Mouse (Mus musculus) cerebellum, postnatal 14 days (tissue): ENCODE measurements around the gene Tenm3.

ENCODE experiments used
- DNase-seq, 2 experiments: peaks; one replicate each; pipeline ENCODE4 v3.0.0; 2021; ENCODE audit warnings: mixed read lengths in 2 of 2

Gene Tenm3

GRCm38 (mm10) chr8:48437523-48438207 lies 406.1 kb downstream of the Tenm3 start:
- no peak for DNase-seq

- no peak for DNase-seq
Observed at GRCm38 (mm10) chr8:48425101-48425500, 418.6 kb downstream of the Tenm3 start.

DNA sequence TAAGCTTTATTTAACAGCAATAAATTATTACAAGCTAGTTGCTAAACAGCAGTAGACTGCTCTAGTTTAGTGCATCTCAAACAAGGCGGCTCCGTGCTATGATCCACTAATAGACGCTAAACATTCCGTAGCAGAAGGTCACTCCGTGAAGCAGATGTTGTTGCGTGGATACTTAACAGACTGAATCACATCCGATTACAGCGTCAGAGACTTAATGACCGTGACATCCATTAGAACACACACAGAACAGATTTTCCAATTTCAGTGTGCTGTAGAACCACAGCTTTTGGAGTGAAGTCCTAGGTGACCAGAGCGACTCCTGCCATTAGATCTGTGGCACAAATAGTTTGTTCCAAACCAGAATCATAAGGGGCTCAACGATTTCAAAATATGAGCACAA lies 426.0 kb downstream of the Tenm3 start:
- no peak for DNase-seq

DNA sequence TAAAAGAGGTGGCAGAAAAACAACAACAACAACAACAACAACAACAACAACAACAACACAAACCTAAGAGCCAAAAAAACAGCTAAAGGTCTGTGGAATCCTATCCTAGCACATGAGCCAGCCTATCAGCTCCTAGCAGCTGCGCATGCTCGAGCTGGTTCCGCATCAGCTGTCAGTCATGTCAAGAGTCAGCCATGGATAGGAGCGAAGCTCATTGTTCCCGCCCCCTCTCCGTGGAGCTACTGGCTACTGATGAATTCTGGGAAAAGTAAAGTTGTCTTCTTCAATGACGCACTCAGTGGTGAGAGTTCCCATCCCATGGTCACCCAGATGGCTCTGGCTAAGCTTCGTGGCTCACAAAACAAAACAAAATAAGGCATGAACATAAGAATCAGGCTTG lies 432.8 kb downstream of the Tenm3 start:
- no peak for DNase-seq

GRCm38 (mm10) chr8:48400572-48400972 lies 443.2 kb downstream of the Tenm3 start:
- peak; percentile 10 for DNase-seq

DNA sequence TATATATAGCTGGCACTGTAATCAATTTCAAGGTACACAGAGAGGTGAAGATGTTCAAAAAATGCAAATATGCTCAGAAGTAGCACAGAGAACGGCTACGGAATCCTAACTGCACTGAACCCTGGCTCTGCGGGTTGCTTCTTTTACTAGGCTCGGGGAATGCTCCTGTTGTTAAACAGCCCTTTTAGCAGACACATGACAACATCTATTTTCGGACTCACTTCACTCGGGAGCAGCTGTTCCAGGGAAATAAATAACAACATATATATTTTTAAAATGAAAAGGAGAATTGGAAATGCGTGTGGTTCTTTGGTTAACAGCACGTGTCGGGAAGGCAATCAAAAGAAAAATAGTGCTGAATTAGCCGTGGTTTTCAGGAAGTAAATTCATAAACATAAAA lies 457.9 kb downstream of the Tenm3 start:
- no peak for DNase-seq

DNA sequence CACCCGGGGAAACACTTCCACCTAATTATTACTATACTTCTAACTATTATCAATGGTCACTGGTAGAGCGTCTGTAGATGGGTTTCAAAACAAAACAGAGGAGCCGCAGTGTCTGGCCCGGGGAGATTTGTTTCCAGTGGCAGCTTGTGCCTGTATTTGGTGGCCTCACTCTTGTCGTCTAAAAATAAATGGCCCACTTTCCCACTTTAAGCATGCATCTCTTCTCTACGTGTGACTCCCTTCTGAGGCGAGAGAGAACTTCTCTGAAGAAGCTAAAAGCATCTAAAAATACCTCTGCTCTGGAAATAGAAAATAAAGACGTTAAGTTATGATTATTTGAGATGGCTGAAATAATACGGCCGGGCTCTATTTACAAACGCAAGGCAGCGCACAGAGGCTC lies 463.7 kb downstream of the Tenm3 start:
- no peak for DNase-seq

GRCm38 (mm10) chr8:48376774-48377173 lies 467.0 kb downstream of the Tenm3 start:
- DNase-seq = peak; percentile 51

DNA sequence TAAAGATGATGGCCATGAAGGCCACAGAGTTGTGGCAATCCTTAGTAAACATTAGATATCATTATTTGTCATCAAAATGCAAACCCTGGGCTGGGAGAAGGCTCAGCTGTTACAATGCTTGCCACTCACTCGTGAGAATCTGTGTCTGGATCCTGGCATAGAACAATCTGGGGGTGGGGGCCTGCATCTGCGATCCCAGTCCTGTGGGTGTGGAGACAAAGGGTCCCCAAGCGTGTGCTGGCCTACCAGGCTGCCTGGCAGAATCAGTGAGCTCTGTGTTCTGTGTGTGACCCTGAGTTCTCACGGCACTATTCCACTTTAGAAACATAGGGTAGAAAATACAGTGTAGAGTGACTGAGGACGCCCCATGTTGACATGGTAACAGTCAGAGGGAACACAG lies 468.6 kb downstream of the Tenm3 start:
- no peak for DNase-seq

GRCm38 (mm10) chr8:48373404-48373803 lies 470.3 kb downstream of the Tenm3 start:
- DNase-seq = no peak

DNA sequence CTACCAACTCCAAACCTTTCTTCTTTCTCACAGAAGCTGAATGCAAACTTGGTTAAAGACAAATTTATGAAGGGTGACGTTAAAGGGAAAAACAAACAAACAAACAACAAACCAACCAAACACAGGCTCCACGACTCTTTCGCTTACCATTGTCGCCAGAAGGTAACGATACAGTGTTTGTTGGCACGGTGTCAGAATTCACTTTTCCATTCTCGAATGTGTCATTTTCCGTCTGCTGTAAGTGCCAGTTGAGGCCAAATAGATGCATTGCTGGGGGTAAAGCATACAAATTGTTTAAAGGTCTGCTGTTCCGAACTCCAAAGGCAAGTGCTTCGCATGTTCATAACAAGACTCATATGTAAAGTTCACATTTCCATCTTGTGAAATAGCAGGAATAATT lies 476.6 kb downstream of the Tenm3 start:
- no peak for DNase-seq

- no peak for DNase-seq
Observed at GRCm38 (mm10) chr8:48356849-48357248, 486.9 kb downstream of the Tenm3 start.

DNA sequence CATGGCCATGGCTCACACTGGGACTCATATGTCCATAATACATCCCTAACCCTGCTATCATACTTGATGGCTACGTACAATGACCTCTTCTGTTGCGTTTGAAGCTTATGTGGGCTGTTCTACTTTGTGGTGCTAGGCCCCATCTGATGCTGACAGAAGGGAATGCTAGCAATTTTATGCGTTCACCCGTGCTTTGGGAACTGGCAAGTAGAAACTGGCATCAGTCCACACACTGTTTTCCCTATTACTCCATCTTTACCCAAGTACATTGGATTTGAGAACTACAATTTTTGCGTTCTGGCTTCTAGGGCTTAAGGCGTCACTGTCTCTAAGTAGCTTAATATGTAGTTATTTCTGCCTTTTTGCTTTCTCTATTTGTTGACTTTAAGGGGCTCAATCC lies 490.3 kb downstream of the Tenm3 start:
- no peak for DNase-seq

DNA sequence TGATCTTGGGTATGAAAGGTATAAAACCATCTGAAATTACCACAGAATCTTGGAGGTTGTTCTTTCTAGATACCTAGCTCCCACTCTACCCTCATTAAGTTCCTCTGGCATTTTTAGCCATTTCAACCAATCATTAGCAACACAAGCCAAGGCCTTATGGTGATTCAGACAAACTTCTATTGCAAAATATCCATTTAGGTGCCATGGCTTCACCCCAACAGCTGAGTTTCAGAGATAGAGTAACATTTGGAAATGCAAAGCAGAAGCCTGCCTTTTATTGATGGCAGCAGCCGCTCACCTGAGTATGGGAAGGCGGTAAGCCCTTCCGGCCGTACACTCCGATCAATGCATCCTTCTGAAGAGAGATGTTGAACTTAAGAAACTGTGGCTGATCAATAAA lies 494.9 kb downstream of the Tenm3 start:
- no peak for DNase-seq

DNA sequence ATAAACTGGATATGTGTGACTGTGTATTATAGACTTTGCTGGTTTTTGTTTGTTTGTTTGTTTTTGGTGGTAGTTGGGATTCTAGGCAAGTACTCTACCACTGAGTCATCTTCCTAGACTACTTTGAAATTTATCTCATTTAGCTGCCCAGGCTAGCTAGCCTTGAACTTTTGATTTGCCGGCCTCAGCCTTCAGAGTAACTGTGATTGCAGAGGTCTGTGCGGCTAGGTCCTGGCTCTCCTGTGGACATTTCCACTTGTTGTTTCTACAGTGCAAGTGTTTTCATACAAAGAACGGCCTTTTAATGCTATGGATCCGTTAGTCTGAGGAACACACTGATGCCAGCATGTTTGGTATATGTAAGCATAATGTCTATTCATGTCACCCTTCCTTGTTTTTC lies 495.4 kb downstream of the Tenm3 start:
- no peak for DNase-seq

DNA sequence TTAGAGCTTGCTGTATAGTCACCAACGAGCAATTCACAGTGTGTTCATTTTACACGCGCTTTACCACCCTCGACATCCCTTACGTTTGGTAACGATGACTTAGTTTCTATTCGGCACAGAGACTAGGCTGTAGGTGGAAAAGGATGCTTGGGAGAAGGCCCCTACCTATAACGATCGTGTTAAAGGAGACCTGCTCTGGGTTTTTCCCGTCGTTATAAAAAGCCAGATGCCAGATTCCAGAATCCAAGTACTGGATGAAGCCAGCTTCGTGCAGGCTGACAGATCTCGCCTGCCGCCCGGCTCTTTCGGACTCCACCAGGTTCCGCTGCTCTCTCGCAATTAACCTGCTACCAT lies 500.7 kb downstream of the Tenm3 start:
- no peak for DNase-seq

DNA sequence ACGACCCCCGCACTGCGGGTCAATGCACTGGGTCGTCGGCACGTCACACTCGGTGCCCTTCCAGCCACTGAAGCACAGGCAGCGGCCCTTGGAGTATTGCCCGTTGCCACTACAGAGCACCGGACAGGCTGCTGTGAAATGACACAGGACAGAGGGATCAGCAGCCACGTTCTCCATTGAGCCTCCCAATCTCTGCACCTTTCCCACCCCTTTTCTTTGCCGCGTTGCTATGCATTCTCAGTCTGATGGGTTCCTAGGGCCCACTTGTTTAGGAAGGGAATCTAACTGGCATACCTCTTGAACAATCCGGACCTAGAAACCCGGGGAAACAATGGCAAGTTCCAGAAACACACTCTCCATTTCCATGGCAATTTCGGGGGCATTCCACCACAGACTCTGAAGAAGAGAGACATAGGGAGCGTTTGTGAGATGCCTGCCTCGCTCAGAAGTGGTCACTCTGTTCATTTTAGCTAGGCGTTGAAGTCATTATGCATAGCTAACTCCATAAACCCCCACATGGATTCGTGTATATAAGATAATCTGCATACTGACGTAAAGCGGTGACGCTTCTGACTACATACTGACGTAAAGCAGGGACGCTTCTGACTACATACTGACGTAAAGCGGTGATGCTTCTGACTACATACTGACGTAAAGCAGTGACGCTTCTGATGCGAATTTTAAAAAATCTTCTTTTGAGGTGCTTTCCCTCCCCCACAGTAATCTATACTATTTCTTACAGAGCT lies 501.3 kb downstream of the Tenm3 start:
- DNase-seq = peak; percentile 19 to 22

GRCm38 (mm10) chr8:48341692-48342091 lies 502.1 kb downstream of the Tenm3 start:
- DNase-seq = no peak

- DNase-seq = no peak
Observed at GRCm38 (mm10) chr8:48341276-48341675, 502.5 kb downstream of the Tenm3 start.

DNA sequence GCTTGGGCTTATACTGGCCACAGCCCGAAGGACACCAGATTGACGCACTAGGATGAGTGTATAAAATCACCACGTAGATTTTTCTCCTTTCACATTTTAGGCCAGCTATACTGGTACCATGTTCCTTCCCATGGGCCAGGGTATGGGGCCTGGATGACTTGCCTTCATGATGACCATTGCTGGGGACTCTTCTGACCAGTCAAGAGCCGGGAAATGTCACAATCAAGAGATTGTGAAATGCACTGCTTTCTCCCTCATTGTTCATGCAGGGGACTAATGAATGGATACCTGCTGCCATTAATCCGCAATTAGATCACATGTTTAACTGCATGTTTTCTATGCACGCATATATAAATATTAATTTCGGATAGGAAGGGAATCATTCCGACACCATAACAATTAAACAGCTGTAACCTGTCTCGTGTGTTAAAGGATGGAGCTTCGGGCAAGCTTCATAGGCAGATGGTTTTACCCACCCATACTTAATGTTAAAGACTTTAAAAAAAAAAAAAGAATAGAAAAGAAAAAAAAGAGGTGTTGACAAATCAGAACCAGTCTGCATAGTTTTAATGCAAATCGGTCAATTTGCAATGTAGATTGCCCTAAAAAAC lies 521.0 kb downstream of the Tenm3 start:
- DNase-seq = no peak

DNA sequence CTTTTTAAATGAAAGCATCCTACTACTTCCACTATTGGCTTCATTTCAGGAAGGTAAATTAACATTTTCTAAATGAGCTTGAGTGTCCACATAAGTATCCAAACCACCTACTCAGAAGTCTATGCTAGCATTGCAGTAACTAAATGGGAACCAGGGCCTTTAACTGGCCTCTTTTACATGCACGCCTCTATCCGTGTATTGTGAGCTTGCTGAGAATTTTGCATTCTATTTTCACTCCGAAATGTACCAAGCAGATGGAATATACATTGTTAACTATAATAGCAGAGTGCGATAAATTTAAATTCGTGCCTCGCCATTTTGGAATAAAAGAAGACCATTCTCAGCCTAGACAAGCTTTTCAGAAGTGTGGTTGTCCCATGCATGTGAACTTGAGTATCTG lies 521.5 kb downstream of the Tenm3 start:
- DNase-seq = no peak

DNA sequence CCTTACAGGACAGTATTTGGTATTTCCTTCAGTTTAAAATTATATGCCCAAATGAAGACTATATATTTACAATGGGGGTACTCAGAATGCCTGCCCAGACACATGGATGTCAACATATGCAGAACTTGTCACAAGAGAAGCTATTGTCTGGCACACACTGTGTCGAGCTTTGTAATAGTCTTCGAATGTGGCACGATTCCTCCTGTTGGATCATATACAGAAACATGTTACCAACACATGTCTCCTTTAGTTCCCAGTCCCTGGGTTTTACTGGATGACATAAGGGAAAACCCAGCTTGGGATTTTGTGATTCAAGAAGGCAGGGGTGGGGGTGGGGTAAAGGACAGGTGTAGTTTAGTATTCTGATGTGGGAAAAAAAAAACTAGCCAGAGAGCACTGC lies 524.1 kb downstream of the Tenm3 start:
- DNase-seq = no peak

DNA sequence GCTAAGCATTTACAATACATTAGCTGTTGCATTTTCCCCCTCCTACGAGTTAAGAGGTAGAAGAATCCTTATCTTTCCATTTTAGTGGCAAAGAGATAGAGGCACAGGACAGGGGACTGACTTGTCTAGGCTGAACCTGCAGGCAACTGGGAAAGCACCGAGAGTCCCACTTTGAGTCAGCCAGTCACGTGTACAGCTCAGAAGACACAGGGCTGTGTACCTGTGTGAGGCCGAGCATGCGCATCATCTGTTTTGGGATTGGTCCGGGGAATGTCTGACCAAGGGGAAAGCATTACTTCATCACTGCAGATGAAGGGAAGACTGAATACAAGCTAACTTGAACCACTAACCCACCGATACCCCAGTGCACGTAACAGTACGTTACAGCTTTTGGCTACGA lies 526.3 kb downstream of the Tenm3 start:
- DNase-seq = no peak

DNA sequence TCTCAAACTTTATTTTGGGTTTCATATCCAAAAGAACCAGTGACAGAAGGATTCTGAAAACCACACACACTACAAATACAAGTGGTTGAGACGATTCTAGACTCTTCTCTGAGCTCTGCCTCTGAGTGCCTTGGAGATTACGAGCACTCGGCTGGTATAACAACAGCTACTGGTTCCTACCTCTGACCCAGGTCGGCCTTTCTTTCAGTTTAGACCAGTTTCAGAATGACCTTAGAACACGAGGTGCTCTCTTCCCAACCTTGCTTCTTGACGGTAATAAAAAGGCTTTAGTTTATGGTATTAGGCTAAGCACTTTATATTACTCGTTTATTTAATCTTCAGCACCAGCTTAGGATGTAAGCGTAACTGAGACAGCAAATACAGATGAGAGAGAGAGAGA lies 528.1 kb downstream of the Tenm3 start:
- no peak for DNase-seq
